Mouse (Mus musculus): Measurements from ENCODE around the gene Cpt1b.

Gene Cpt1b

GRCm38 (mm10) chr15:89425711-89426121, at the start of gene Cpt1b:
Gene Cpt1b (minus strand): TSS chr15:89425863.
- no peak for DNase-seq (ENCODE audit: inconsistent ontology term)

GRCm38 (mm10) chr15:89475293-89475600, 49.6 kb upstream of the Cpt1b start:
- no peak for DNase-seq (ENCODE audit: inconsistent ontology term)

- no peak for DNase-seq (ENCODE audit: inconsistent ontology term)
Observed at GRCm38 (mm10) chr15:89474596-89475292, 49.1 kb upstream of the Cpt1b start.

GRCm38 (mm10) chr15:89473921-89474320, 48.3 kb upstream of the Cpt1b start:
- no peak for DNase-seq (ENCODE audit: inconsistent ontology term)

GRCm38 (mm10) chr15:89473370-89473769, 47.7 kb upstream of the Cpt1b start:
- no peak for DNase-seq (ENCODE audit: inconsistent ontology term)

- no peak for DNase-seq (ENCODE audit: inconsistent ontology term)
Observed at GRCm38 (mm10) chr15:89471476-89471875, 45.8 kb upstream of the Cpt1b start.

- DNase-seq (ENCODE audit: inconsistent ontology term) = peak; percentile 40
Observed at GRCm38 (mm10) chr15:89468577-89468976, 42.9 kb upstream of the Cpt1b start.

GRCm38 (mm10) chr15:89465052-89465451, 39.4 kb upstream of the Cpt1b start:
- no peak for DNase-seq (ENCODE audit: inconsistent ontology term)

GRCm38 (mm10) chr15:89463334-89464235, 37.9 kb upstream of the Cpt1b start:
- no peak for DNase-seq (ENCODE audit: inconsistent ontology term)

GRCm38 (mm10) chr15:89462176-89462575, 36.5 kb upstream of the Cpt1b start:
- no peak for DNase-seq (ENCODE audit: inconsistent ontology term)

GRCm38 (mm10) chr15:89461321-89461720, 35.7 kb upstream of the Cpt1b start:
- no peak for DNase-seq (ENCODE audit: inconsistent ontology term)

- DNase-seq (ENCODE audit: inconsistent ontology term) = no peak
Observed at GRCm38 (mm10) chr15:89460298-89460697, 34.6 kb upstream of the Cpt1b start.

GRCm38 (mm10) chr15:89459821-89460220, 34.2 kb upstream of the Cpt1b start:
- DNase-seq (ENCODE audit: inconsistent ontology term) = no peak

GRCm38 (mm10) chr15:89458942-89459341, 33.3 kb upstream of the Cpt1b start:
- DNase-seq (ENCODE audit: inconsistent ontology term) = no peak

- DNase-seq (ENCODE audit: inconsistent ontology term) = no peak
Observed at GRCm38 (mm10) chr15:89455642-89456041, 30.0 kb upstream of the Cpt1b start.

- DNase-seq (ENCODE audit: inconsistent ontology term) = no peak
Observed at GRCm38 (mm10) chr15:89454857-89455256, 29.2 kb upstream of the Cpt1b start.

- DNase-seq (ENCODE audit: inconsistent ontology term) = no peak
Observed at GRCm38 (mm10) chr15:89453865-89454478, 28.3 kb upstream of the Cpt1b start, which contains the start of gene Mapk8ip2. Gene Mapk8ip2 (plus strand): TSS chr15:89453913.

GRCm38 (mm10) chr15:89452906-89453864, 27.5 kb upstream of the Cpt1b start:
- DNase-seq (ENCODE audit: inconsistent ontology term) = peak; percentile 78

GRCm38 (mm10) chr15:89442486-89443070, 16.9 kb upstream of the Cpt1b start:
- DNase-seq (ENCODE audit: inconsistent ontology term) = no peak

GRCm38 (mm10) chr15:89435878-89436277, 10.2 kb upstream of the Cpt1b start:
- DNase-seq (ENCODE audit: inconsistent ontology term) = peak; percentile 11

GRCm38 (mm10) chr15:89434136-89434535, 8.5 kb upstream of the Cpt1b start:
- DNase-seq (ENCODE audit: inconsistent ontology term) = no peak

Measured in Muller cell, postnatal 12 days (primary cell).